Mouse (Mus musculus) yolk sac, embryonic 10.5 days (tissue): Measurements from ENCODE around the gene Rtp4.
A peak's percentile ranks its signal among the peaks of the same experiment; 100 is the strongest.

Source experiments
- DNase-seq: peaks from one replicate; pipeline ENCODE4 v3.0.0-alpha.2; 2017; ENCODE audit warnings: low spot score

Gene Rtp4

DNA sequence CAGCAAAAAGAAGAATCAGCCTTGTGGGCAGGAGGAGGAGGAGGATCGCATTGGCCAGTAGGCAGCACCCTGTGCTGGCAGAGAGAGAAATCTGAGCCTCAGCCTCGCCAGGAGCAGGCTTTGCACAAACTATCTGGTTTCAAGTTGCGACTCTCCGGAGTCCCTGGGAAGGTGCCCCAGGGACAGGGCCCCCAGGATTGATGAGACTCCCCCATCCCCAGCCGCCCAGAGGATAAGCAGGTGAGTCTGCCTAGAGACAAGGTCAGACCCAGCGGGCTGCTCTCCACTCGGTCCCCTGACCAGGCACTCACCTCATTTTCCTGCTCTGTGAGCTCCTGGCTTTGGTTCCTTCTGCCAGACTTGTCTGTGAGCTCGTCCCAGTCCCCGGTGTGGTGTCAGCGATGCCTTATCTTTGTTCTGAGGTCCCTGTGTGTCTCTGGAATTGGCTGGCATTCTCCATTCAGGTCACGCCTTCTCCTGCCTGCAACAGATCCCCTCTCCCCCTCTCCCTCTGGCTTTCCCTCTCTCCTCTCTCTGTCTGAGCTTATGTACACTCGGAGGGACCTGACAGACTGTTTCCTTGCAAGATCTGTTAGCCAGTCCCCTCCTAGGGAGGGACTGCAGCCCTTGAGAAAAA lies at the start of gene Rtp4, which contains the start of gene Masp1:
Gene Rtp4, plus strand, starts transcription at position 57 of the 637 bp plus-strand sequence.
Gene Masp1, minus strand, starts transcription at position 581 of the 637 bp plus-strand sequence.
- peak; percentile 45 for DNase-seq

- DNase-seq = no peak
Observed at GRCm38 (mm10) chr16:23471551-23471950, 48.5 kb upstream of the Rtp4 start.

GRCm38 (mm10) chr16:23472046-23472445 lies 48.0 kb upstream of the Rtp4 start:
- DNase-seq = no peak

- DNase-seq = no peak
Observed at GRCm38 (mm10) chr16:23475651-23476050, 44.4 kb upstream of the Rtp4 start.

DNA sequence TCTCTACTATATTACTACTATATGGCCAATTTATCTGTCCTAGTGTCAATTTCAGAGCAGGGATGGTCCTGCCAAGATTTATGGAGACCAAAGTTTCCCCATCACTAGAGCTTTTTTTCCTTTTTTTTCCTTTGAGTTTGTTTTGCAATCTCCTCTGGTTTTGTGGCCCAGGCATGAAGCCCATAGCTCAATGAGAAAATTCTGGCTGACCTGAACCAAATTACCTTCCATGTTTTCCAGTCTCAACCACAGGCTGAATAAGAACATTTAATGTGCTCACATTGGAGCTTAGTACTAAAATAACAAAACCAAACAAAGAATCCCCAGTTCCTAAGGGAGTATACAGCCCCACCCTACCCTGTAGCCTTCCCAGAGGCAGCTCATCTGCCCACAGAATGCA lies 43.5 kb upstream of the Rtp4 start:
- DNase-seq = no peak

DNA sequence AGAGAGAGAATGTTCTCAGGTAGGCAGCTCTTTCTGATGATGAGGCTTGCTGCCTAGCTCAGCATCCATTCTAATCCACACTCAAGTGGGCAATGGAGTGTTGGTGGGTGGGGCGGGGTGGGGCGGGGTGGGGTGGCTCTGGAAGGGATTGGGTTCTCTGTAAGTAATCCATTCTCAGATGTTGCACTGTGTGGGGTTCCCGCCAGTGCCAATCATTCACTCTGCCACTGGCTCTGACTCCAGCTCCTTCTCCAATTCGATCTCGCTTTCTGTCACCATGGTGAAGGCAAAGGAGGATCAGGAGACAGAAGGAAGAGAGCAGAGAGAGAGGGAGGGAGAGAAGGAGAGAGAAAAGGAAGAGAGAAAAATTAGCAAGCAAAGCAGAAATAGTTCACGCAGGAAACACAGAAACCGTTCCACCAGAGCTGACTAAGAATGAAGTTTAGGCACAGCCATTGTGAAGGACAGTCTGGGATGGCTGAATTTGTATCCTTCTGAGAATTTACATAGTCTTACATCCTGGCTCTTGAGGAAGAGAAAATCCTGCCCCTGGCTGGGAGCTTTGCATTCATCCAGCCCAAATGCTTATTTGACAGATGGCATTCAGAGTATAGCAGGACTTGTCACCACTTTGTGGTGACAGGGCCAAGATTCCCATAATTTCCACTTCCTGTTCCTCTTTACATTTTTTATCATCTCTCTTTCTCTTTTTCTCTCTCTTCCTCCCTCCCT lies 40.1 kb upstream of the Rtp4 start:
- no peak for DNase-seq

DNA sequence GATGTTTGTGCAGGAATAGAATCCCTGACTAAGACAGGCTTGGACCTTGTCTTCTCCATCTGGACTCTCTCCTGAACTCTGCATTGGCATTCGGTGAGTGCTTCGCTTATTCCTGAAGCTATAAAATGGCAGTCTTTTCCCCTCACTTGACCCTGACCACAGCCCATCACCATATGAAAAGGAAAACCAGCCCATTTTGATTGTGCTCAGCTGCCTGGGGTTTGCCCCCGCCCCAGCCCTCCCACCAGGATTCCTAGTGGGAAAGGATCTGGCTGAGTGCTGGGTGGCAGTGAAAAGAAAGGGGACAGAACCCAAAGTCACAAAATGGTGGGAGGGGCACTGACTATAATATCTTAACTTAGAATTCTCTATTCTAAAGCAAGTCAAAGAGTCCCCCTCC lies 37.9 kb upstream of the Rtp4 start:
- DNase-seq = no peak

GRCm38 (mm10) chr16:23482846-23483245 lies 37.2 kb upstream of the Rtp4 start:
- DNase-seq = no peak

DNA sequence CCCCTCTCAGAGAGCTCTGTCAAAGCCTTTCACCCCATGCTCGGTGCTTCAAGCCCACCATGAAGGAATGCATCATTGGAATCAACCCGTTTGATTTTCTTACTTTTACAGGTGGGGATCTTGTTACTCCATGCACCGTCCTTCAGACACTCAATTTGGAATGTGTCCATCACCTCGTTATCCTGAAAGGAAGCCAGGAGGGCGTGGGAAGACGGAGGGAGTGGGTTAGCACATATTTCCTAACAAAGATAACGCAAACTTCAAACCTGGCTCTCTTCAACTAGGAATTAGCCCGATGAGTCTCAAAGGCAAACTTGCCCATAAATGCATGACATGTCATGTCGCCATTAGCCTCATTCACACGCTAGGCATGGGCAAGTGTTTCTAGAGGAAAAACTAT lies 36.8 kb upstream of the Rtp4 start:
- no peak for DNase-seq

DNA sequence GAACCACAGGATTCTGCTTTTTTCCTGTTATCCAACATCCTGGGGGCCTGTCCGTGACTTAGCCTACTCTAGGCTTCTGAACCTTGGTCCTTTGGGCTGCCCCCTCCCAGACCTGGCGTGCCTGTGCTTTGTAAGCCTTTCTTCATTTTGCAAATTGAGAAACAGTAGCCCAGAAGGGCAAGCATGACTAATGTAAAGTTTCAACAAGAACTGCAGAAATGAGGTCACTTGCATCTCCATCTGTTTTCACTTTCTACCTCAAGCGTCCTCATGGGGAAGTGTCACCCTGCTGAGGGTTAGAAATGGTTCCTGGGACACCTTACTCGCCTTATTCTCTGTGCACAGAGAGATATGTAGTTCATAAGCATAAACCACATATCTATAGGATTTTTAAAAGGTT lies 27.3 kb upstream of the Rtp4 start:
- no peak for DNase-seq

DNA sequence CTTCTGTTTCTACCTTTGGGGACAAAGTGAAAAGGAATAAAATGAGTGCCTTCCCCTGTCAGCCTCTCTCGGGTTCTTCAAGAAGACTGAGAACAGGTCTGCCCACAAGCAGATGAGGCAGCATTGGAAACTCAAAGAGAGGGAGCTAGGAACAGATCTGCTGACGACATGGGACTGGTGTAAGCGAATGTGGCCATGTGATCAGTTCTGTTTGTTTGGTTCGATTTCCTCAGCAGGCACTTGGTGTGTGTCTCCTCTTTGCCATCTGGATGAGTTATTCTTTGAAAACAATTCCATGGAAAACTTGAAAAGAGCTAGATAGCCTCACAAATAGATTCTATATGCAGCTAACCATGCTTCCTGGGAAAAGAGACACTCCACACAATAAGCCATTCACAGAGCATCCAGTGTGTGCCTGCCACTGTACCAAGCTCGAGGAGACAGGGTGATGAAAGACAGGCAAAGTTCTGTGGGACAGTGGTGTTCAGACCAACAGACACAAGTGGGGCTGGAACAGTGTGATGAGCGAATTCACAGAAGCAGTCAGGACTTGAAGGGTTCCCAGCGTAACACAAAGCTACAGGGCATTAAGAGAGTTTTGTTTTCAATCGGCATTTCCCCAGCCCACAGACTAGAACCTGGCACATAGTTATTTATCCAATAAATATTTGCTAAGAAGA lies 23.7 kb upstream of the Rtp4 start:
- no peak for DNase-seq

DNA sequence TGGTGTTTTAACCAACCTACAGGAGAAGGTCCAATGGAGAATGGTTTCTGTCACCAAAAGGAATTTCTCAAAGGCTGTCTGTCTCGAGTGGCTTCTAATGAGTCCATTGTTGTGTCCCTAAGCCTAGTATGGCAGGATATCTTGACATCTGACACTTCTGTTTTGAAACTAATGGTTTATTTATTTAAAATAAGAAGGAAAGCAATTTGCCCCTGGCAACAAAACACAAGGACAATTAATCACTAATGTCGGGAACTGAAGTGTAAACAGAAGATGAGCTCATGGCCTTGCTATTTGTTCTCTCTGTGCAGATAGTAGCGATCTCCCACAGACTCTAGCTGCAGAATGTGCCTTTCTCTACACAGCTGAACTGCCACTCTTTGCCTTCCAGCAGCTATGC lies 22.7 kb upstream of the Rtp4 start:
- peak; percentile 41 for DNase-seq

DNA sequence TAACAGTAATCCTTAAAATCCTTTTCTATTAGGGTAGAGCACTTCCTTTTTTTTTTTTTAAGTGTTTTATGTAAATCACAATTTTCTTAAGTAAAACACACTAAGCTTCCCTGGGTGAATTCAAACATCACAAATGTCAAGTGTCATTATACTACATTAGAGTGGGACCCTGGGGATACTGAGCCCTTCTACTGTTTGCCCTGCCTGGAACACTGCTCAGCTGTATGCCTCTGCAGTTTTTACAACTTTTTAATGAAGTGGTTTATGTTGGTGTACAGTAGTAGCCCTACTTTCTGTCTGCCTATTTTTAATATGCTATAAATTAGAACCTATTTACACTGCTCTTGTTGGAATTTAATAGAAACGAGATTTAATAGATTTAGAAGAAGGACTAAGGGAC lies 22.2 kb upstream of the Rtp4 start:
- no peak for DNase-seq

DNA sequence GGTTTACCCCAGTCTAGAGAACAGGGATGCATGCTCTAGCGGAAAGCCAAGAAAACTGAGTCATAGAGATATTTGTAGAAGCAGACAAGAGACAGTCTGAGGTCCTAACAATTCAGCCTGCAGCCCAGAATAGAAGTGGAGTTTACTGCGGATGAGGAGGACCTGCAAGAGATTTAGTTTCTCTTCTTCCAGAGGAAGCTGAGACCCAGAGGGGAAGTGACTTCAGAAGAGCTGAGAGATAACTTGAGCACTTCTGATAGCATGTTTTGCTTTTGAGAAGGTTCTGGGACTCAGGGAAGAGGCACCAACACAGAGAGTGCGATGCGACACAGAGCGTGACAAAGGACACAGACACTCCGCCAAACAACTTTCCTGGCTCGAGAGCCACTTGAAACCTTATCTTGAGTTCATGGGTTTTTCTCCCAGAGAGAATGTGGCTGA lies 21.4 kb upstream of the Rtp4 start:
- DNase-seq = no peak

DNA sequence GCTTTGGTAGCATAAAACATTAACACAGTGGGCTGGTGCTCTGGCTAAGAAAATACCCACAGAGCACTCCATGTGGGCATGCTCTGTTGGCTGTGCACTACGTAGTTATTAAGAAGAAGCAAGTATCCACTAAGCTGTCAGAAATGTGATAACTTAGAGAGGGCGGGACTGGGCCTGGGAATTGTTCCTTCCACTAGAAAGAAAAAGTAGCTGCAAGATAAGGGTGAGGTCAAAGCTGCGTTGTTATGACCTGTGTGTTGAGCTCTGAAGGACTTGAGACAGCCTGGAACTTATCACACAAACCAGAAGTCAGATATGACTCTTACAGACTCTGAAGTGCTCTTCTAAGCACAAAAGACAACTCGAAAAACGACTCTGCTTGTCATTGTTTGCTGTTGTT lies 19.5 kb upstream of the Rtp4 start:
- DNase-seq = no peak

GRCm38 (mm10) chr16:23501288-23501687 lies 18.8 kb upstream of the Rtp4 start:
- DNase-seq = no peak

- DNase-seq = no peak
Observed at GRCm38 (mm10) chr16:23502478-23502877, 17.6 kb upstream of the Rtp4 start.

GRCm38 (mm10) chr16:23503351-23503750 lies 16.7 kb upstream of the Rtp4 start:
- no peak for DNase-seq

- no peak for DNase-seq
Observed at GRCm38 (mm10) chr16:23504320-23504744, 15.8 kb upstream of the Rtp4 start.

GRCm38 (mm10) chr16:23505904-23506687 lies 14.0 kb upstream of the Rtp4 start:
- DNase-seq = no peak

- DNase-seq = peak; percentile 38
Observed at GRCm38 (mm10) chr16:23511166-23511935, 8.7 kb upstream of the Rtp4 start.
